Mouse (Mus musculus) erythroblast, adult 5-6 weeks (primary cell): Measurements from ENCODE around the gene Nell1. TPM values are rescaled to one million over a fixed set of nuclear protein-coding genes. Genes with fewer than 3 reads are reported as not detected.
"Not testable (repeated sequence)": the region's sequence is repeated elsewhere in the genome, so short reads cannot be mapped to it uniquely, and the experiment has no call there.

ENCODE experiments used
- ATAC-seq: replicated peaks from 2 replicates; pipeline ENCODE4 v1.8.0; 2016; ENCODE audit warnings: moderate number of reproducible peaks, mild to moderate bottlenecking, moderate TSS enrichment, inconsistent platforms; ENCODE audit not compliant: poor library complexity, low FRiP score, severe bottlenecking
- total RNA-seq, 2 experiments: library from RNA; stranded (forward) in 1 of 2; stranded (reverse) in 1 of 2; fragments of 150-400 nt in 1 of 2; fragments of 200-764, 138-1000 nt in 1 of 2; gene quantifications; 2 replicates each; pipeline versions ENCODE4 v1.2.3 to v1.2.4; 2015 to 2017; ENCODE audit warnings: low replicate concordance in 2 of 2

Gene Nell1
- total RNA-seq (2015; ENCODE audit: low replicate concordance): not detected in 2 replicates
- not detected in 2 replicates for total RNA-seq (2017; ENCODE audit: low replicate concordance)

- ATAC-seq: no peak
These were observed at the start of gene Nell1 for GRCm38 (mm10) chr7:49974841-49975440. TSS of gene Nell1 (plus strand) at chr7:49974864.

- ATAC-seq: no peak
These were observed 46.1 kb upstream of the Nell1 start for GRCm38 (mm10) chr7:49928571-49928970.

GRCm38 (mm10) chr7:49929999-49930398, 44.7 kb upstream of the Nell1 start:
- ATAC-seq: no peak

GRCm38 (mm10) chr7:49933386-49934115, 41.1 kb upstream of the Nell1 start:
- not testable (repeated sequence) for ATAC-seq

GRCm38 (mm10) chr7:49936821-49937220, 37.8 kb upstream of the Nell1 start:
- ATAC-seq: no peak

GRCm38 (mm10) chr7:49942023-49942422, 32.6 kb upstream of the Nell1 start:
- ATAC-seq: no peak

DNA sequence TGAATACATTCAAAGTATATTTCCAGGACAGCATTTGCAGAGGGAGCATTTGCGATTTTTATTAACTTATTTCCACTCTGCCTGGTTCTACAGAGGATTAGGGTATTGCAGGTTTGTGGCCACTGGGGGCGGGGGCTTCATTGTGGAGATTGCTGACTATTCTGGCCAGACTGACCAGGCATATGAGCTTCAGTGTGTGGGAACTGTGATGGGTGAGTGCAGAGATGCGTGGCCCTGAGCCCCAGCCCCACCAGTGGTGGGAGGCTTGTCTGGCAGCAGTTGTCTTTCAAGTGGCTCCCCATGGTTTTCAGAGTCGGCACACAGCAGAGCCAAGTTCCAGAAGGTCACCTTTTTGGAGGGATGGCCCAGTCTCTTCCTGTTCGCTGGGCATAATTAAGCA, 32.2 kb upstream of the Nell1 start:
- ATAC-seq: no peak

DNA sequence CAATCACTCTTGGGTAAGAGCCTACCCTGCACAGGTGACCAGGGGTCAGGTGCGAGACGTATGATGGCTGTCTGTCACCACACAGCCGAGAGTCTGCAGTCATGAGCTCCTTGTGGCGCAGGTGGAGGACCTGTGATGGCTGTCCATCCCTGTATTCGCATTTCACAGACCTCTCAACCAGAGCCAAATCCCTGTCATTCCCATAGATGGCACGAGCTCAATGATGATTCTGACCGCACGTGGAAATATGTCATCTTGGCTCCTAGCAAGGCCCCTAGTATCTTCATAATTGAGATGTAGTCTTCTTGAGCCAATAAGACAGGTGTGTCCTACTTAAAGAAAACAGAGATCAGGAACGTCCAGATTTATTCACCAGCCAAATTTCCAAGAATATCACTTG, 28.0 kb upstream of the Nell1 start:
- ATAC-seq: no peak

DNA sequence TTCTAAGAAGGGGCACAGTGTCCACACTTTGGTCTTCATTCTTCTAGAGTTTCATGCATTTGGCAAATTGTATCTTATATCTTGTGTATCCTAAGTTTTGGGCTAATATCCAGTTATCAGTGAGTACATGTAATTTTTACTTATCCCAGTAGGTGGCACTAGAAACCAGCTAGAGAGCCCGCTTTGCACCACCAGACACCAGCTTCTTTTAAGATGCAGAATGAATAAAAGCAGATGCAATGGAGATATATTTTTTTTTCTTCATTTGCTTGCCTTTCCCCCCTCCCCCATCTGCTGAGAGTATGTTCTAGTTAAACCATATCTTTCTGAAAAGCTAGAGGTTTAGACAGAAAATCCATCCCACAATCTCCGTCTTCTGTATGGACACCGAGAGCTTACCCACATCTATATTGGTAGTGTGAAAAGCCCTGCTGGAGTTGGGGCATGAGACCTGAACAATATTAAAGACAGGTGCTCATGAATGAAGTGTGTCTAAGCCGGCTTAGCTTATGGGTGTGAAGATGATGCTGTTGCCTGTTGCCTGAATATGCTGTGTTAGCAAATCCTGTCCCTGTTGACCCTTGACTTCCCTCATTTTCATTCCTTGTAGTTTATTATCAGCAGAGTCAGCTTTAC, 21.0 kb upstream of the Nell1 start:
- ATAC-seq: no peak

DNA sequence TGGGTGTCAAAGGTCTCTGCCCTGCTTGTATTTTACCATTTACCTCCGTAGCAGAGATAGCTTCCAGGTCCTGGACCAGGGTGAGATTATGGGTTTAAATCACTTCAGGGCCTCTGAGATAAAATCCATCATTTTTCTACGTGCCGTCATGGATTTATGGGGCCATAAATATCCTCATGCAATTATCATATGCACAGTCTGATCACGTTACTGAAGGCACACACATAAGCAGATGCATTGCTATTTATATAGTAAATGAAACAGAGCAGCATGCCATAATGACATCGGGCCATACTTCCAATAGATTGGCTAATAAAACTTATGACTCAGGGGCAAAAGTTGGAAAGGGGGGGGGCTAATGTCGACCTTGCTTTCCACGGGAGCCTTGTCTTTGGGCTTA, 19.8 kb upstream of the Nell1 start:
- ATAC-seq: no peak

GRCm38 (mm10) chr7:49957142-49957541, 17.5 kb upstream of the Nell1 start:
- no peak for ATAC-seq

DNA sequence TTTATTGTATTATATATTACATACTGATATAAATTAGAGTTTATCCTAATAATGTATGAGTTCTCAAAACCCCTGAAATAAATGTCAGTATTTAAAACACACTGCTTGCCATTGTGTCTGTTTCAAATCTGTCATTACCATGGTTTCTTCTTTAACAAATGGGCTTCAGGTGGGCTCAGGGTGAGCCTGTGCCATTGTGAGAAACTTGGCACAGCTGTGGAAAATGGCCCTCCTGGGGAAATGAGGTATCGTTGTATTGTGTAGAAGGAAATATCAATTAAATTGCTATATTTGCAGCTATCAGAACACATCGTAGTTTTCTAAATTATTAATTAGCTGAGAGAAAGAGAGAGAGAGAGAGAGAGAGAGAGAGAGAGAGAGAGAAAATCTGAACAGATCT, 10.9 kb upstream of the Nell1 start:
- no peak for ATAC-seq

GRCm38 (mm10) chr7:49969516-49969915, 5.1 kb upstream of the Nell1 start:
- ATAC-seq: no peak

GRCm38 (mm10) chr7:49975441-49976121, 917 bp downstream of the Nell1 start:
- no peak for ATAC-seq

- ATAC-seq: no peak
These were observed 7.0 kb downstream of the Nell1 start for GRCm38 (mm10) chr7:49981511-49982227.

DNA sequence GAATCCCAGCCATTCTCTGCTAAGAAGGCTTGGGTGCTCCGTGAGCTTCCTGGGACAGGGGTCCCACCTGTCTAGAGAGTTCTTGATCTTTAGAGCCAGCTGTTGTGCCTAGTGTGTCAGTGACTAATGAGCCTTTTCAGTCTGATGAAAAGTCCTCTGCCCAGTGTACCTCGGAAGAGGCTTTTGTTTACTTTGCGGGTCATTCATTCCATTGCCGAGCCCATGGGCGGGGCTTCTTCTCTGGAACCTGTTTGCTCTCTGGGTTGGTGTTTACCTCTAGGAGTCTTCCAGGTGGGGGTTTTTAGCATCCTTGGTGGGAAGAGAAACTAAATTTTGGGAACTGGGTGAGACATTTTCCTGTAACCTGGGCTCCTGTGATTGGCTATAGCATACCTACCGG, 10.0 kb downstream of the Nell1 start:
- no peak for ATAC-seq

DNA sequence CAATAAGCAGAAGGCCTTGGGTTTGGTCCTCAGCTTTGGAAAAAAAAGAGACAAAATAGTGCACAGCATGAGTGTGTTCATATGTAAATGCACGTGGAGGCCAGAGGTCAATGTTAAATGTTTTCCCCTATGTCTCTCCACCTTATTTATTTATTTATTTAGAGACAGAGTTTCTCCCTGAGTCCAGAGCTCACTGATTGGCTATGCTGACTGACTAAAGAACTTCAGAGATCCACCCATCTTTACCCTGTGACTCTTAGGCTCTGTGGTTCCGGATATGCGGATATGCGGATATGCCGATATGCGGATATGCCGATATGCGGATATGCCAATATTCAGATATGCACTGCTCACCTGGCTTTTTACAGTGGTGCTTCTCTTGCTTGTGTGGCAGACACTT, 11.3 kb downstream of the Nell1 start:
- no peak for ATAC-seq

- no peak for ATAC-seq
These were observed 24.7 kb downstream of the Nell1 start for GRCm38 (mm10) chr7:49999321-49999720.

- ATAC-seq: no peak
These were observed 30.6 kb downstream of the Nell1 start for GRCm38 (mm10) chr7:50005268-50005667.
